In genomic region chr9:58103647-58104046, GRCm38 (mm10) we compare ENCODE assay signal across 22 mouse cellular contexts. TPM values are rescaled to one million over a fixed set of nuclear protein-coding genes. Genes with fewer than 3 reads are reported as not detected.
DNase-seq lines count a peak whose midpoint lies in the region; ATAC-seq and TF ChIP-seq lines count a peak whose summit lies in the region.
"Had no signal": no experiment of that assay in that cellular context is flagged by ENCODE, and none has a peak within 500 bp of the region (broad histone marks: within the 10 kb centered on the region; RNA-seq: fewer than 3 reads in every experiment).

No protein-coding gene starts in this region.

- H3K9ac ChIP-seq in hindbrain, postnatal 0 days (replicated peaks; ENCODE audit: low read length), result no peak overlapping the region
- no peak overlapping the region for H3K9ac ChIP-seq in forebrain, embryonic 14.5 days (ENCODE audit: low read length)
- H3K9ac ChIP-seq: embryonic facial prominence, embryonic 12.5 days; hindbrain, embryonic 15.5 days had no signal

- no peaks in the 10 kb centered on the region for H3K36me3 ChIP-seq in hindbrain, embryonic 10.5 days
- H3K36me3 ChIP-seq in hindbrain, postnatal 0 days (ENCODE audit: insufficient read depth, low read length), result no peaks in the 10 kb centered on the region
- H3K36me3 ChIP-seq in testis, adult 2 months (ENCODE audit: control insufficient read depth, insufficient read depth, low read length), result no peaks in the 10 kb centered on the region
- H3K36me3 ChIP-seq in forebrain, embryonic 14.5 days (ENCODE audit: control insufficient read depth, insufficient read depth, low read length), result no peaks in the 10 kb centered on the region
- H3K36me3 ChIP-seq: embryonic facial prominence, embryonic 12.5 days; hindbrain, embryonic 15.5 days had no signal

- peaks cover 29% of the 10 kb centered on the region for H3K27me3 ChIP-seq in hindbrain, embryonic 10.5 days (ENCODE audit: insufficient read depth, poor library complexity, severe bottlenecking)
- no peaks in the 10 kb centered on the region for H3K27me3 ChIP-seq in hindbrain, postnatal 0 days (ENCODE audit: insufficient read depth, low read length)
- no peaks in the 10 kb centered on the region for H3K27me3 ChIP-seq in testis, adult 2 months (ENCODE audit: control insufficient read depth, insufficient read depth, low read length)
- no peaks in the 10 kb centered on the region for H3K27me3 ChIP-seq in forebrain, embryonic 14.5 days (replicated peaks; ENCODE audit: control insufficient read depth, insufficient read depth, low read length)
- H3K27me3 ChIP-seq: hindbrain, embryonic 15.5 days had no signal

- TF ChIP-seq CTCF in hindbrain, postnatal 0 days (IDR thresholded peaks at IDR 0.05; ENCODE audit: low read depth), result no peak
- TF ChIP-seq CTCF in testis, adult 2 months (IDR thresholded peaks at IDR 0.05; ENCODE audit: control insufficient read depth, insufficient read depth, insufficient replicate concordance, low read depth, low read length), result no peak

- H3K4me2 ChIP-seq in hindbrain, postnatal 0 days (ENCODE audit: low read depth, low read length), result no peak overlapping the region
- no peak overlapping the region for H3K4me2 ChIP-seq in forebrain, embryonic 14.5 days (ENCODE audit: low read length)
- H3K4me2 ChIP-seq: embryonic facial prominence, embryonic 12.5 days; heart, embryonic 11.5 days; hindbrain, embryonic 15.5 days had no signal

- 66% methylated on average over 6 of the region's 6 CpGs for WGBS in hindbrain, embryonic 10.5 days
- WGBS in hindbrain, postnatal 0 days, result 60% methylated on average over 6 of the region's 6 CpGs
- WGBS in forebrain, embryonic 14.5 days, result 19% methylated on average over 6 of the region's 6 CpGs

- no peak overlapping the region for H3K4me3 ChIP-seq in hindbrain, embryonic 10.5 days
- no peak overlapping the region for H3K4me3 ChIP-seq in hindbrain, postnatal 0 days (ENCODE audit: low read length)
- H3K4me3 ChIP-seq in testis, adult 2 months (ENCODE audit: control insufficient read depth, low read depth, low read length), result peak overlapping the region; percentile 4
- H3K4me3 ChIP-seq in forebrain, embryonic 14.5 days (ENCODE audit: low read depth, low read length), result no peak overlapping the region
- H3K4me3 ChIP-seq: embryonic facial prominence, embryonic 12.5 days; hindbrain, embryonic 15.5 days had no signal

- H3K9me3 ChIP-seq in hindbrain, embryonic 10.5 days, result no peaks in the 10 kb centered on the region
- no peaks in the 10 kb centered on the region for H3K9me3 ChIP-seq in hindbrain, postnatal 0 days (ENCODE audit: low read length)
- H3K9me3 ChIP-seq in forebrain, embryonic 14.5 days (replicated peaks; ENCODE audit: control insufficient read depth, low read length), result no peaks in the 10 kb centered on the region
- H3K9me3 ChIP-seq: embryonic facial prominence, embryonic 12.5 days; hindbrain, embryonic 15.5 days had no signal

- TF ChIP-seq POLR2A in testis, adult 2 months (IDR thresholded peaks at IDR 0.05; ENCODE audit: control insufficient read depth, low read depth, low read length), result no peak

- peak overlapping the region; percentile 36; the same call in 1 of the 2 replicates for H3K27ac ChIP-seq in hindbrain, embryonic 10.5 days
- H3K27ac ChIP-seq in hindbrain, postnatal 0 days, result no peak overlapping the region
- no peak overlapping the region for H3K27ac ChIP-seq in testis, adult 2 months (ENCODE audit: control insufficient read depth, insufficient read depth, low read depth, low read length)
- H3K27ac ChIP-seq in forebrain, embryonic 14.5 days (ENCODE audit: low read depth, low read length), result 0 out of 2 replicates have a peak overlapping the region, but pooled peaks have one; percentile 54
- H3K27ac ChIP-seq: embryonic facial prominence, embryonic 12.5 days; hindbrain, embryonic 15.5 days had no signal

- no peak for ATAC-seq in hindbrain, postnatal 0 days
- ATAC-seq in forebrain, embryonic 14.5 days, result peak; percentile 55; the same call in 1 of the 2 replicates
- ATAC-seq: inflammation-experienced regulatory T-cells, adult 6 months; intestine, postnatal 0 days had no signal

- no peak for DNase-seq in hindbrain, embryonic 10.5 days (ENCODE audit: low spot score)
- no peak for DNase-seq in hindbrain, postnatal 0 days (ENCODE audit: low spot score)
- no peak for DNase-seq in testis, postnatal 10 days (ENCODE audit: low spot score)
- DNase-seq in forebrain, embryonic 14.5 days (ENCODE audit: low spot score), result no peak
- no peak for DNase-seq in right cerebral cortex, adult 2 months (ENCODE audit: low spot score in 2 of 2)
- DNase-seq in kidney, postnatal 14 days, result no peak
- DNase-seq: adrenal gland, adult 2 months; adrenal gland, postnatal 25 days; cerebellum, adult 2 months; cerebellum, postnatal 14 days; embryo, embryonic 11 days; gastrocnemius, postnatal 10 days; heart, adult 18-20 months had no signal

- H3K4me1 ChIP-seq in hindbrain, embryonic 10.5 days (replicated peaks), result peaks cover 51% of the 10 kb centered on the region
- peaks cover 11% of the 10 kb centered on the region; the same call in 1 of the 2 replicates for H3K4me1 ChIP-seq in hindbrain, postnatal 0 days (ENCODE audit: insufficient read depth, low read length)
- no peaks in the 10 kb centered on the region for H3K4me1 ChIP-seq in testis, adult 2 months (ENCODE audit: control insufficient read depth, insufficient read depth, low read length)
- peaks cover 35% of the 10 kb centered on the region for H3K4me1 ChIP-seq in forebrain, embryonic 14.5 days (ENCODE audit: control insufficient read depth, insufficient read depth, low read length)

RNA-seq across cellular contexts. Expression of gene Ccdc33, which starts 15.0 kb away (rescaled TPM):
- 0.90 and 0.99 TPM in 2 replicates for polyA plus RNA-seq in hindbrain, embryonic 10.5 days (2016; fragmentation: Nextera tagmentation; extraction: Ambion mirVana)
- 0.52 and 1.4 TPM in 2 replicates for total RNA-seq in hindbrain, postnatal 0 days (2014; rRNA removed)
- polyA plus RNA-seq in hindbrain, postnatal 0 days (2015; fragmentation: Nextera tagmentation; extraction: Ambion mirVana), result 0.75 and 1.2 TPM in 2 replicates
- 97.2 and 107 TPM in 2 replicates for polyA plus RNA-seq in testis, adult 2 months (2012; rRNA removed)
- 0.48 and 1.1 TPM in 2 replicates for polyA plus RNA-seq in forebrain, embryonic 14.5 days (2014; fragmentation: Nextera tagmentation; extraction: Ambion mirVana)
- total RNA-seq: common myeloid progenitor, adult 5-6 weeks; gastrocnemius, postnatal 10 days; gastrocnemius, postnatal 4 days; heart, postnatal 25 days had no signal
- polyA plus RNA-seq: heart, embryonic 11.5 days; inflammation-experienced regulatory T-cells, adult 6 months had no signal

RNA-seq across cellular contexts. Expression of gene Stra6, which starts 40.1 kb away (rescaled TPM):
- 11.2 and 15.8 TPM in 2 replicates for polyA plus RNA-seq in hindbrain, embryonic 10.5 days (2016; fragmentation: Nextera tagmentation; extraction: Ambion mirVana)
- 16.0 and 19.2 TPM in 2 replicates for total RNA-seq in hindbrain, postnatal 0 days (2014; rRNA removed)
- polyA plus RNA-seq in hindbrain, postnatal 0 days (2015; fragmentation: Nextera tagmentation; extraction: Ambion mirVana), result 7.5 TPM in 2 replicates
- polyA plus RNA-seq in testis, adult 2 months (2012; rRNA removed), result 3.9 and 6.4 TPM in 2 replicates
- 9.9 and 11.1 TPM in 2 replicates for polyA plus RNA-seq in forebrain, embryonic 14.5 days (2014; fragmentation: Nextera tagmentation; extraction: Ambion mirVana)
- total RNA-seq: common myeloid progenitor, adult 5-6 weeks had no signal

Comparison
In these comparisons a context has a peak if more than half of its experiments do, and no peak if none do; other contexts are left out.
1. H3K27ac ChIP-seq: peak in hindbrain, embryonic 10.5 days (single experiment) and forebrain, embryonic 14.5 days (single experiment); none in hindbrain, postnatal 0 days (single experiment) and testis, adult 2 months (single experiment).
2. RNA of gene Ccdc33, which starts 15.0 kb away (polyA plus RNA-seq): 97.2 to 107 TPM in testis, adult 2 months; 0.90 to 0.99 TPM in hindbrain, embryonic 10.5 days, 0.75 to 1.2 TPM in hindbrain, postnatal 0 days and 0.48 to 1.1 TPM in forebrain, embryonic 14.5 days; every median in the first group is over 10 times any median in the second.